Mouse (Mus musculus): ENCODE data around the gene Pnrc2.

DNA sequence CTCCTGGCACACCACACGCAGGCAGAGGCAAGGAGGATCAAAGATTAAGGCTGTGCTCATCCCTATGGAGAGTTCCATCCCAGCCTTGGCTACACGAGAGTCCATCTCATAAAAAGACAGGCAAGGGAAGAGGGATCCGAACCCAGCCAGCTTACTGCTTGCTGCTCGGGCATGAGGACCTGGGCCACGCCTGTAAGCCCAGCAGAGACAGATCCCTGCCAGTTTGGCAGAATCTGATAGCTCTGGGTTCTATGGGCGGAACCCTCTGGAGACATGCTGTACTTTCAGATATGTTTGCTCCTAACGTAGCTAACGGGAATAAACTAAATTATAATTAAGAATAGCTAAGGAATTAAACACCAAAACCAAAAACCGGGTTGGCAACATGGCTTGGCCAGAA lies 21.7 kb downstream of the Pnrc2 start:
- TF ChIP-seq CTCF (IDR thresholded peaks at IDR 0.05; ENCODE audit: borderline replicate concordance, insufficient read depth, low read depth, low read length), result no peak
- TF ChIP-seq POLR2A (IDR thresholded peaks at IDR 0.05; ENCODE audit: borderline replicate concordance, insufficient read depth, low read length), result no peak
